11 mouse cellular contexts compared by ENCODE assay signal in genomic region chr13:47707961-47708609, GRCm38 (mm10).
DNase-seq lines count a peak whose midpoint lies in the region; ATAC-seq and TF ChIP-seq lines count a peak whose summit lies in the region.
"Had no signal": no experiment of that assay in that cellular context is flagged by ENCODE, and none has a peak within 500 bp of the region (broad histone marks: within the 10 kb centered on the region; RNA-seq: fewer than 3 reads in every experiment).

No protein-coding gene starts in this region.

- no peaks in the 10 kb centered on the region for H3K9me3 ChIP-seq in forebrain, embryonic 16.5 days (ENCODE audit: control insufficient read depth, low read length)
- H3K9me3 ChIP-seq in forebrain, embryonic 10.5 days = no peaks in the 10 kb centered on the region
- no peaks in the 10 kb centered on the region for H3K9me3 ChIP-seq in neural tube, embryonic 14.5 days (ENCODE audit: control insufficient read depth, low read length)
- H3K9me3 ChIP-seq: heart, embryonic 12.5 days had no signal

- H3K4me2 ChIP-seq in forebrain, embryonic 16.5 days (ENCODE audit: low read length) = peak overlapping the region; percentile 31
- H3K4me2 ChIP-seq in neural tube, embryonic 14.5 days (ENCODE audit: low read depth, low read length) = no peak overlapping the region
- H3K4me2 ChIP-seq: heart, embryonic 12.5 days had no signal

- DNase-seq in forebrain, embryonic 10.5 days (ENCODE audit: extremely low spot score, low spot score) = no peak
- DNase-seq in layer of hippocampus, adult 9-11 months = peak; percentile 49
- DNase-seq in spleen, postnatal 4 days (ENCODE audit: low spot score in 2 of 2) = no peak
- DNase-seq in thymus, postnatal 0 days (ENCODE audit: low spot score) = no peak
- DNase-seq in yolk sac, embryonic 10.5 days (ENCODE audit: low spot score) = no peak
- DNase-seq: kidney, postnatal 4 days; retina, postnatal 1 day had no signal

- H3K27me3 ChIP-seq in forebrain, embryonic 16.5 days (replicated peaks; ENCODE audit: control insufficient read depth, insufficient read depth, low read length) = no peaks in the 10 kb centered on the region; the same call in 1 of the 2 replicates
- H3K27me3 ChIP-seq in forebrain, embryonic 10.5 days (ENCODE audit: poor library complexity, severe bottlenecking) = no peaks in the 10 kb centered on the region
- H3K27me3 ChIP-seq in neural tube, embryonic 14.5 days (ENCODE audit: control insufficient read depth, insufficient read depth, low read length) = no peaks in the 10 kb centered on the region
- H3K27me3 ChIP-seq: heart, embryonic 12.5 days had no signal

- ATAC-seq in forebrain, embryonic 16.5 days = peak; percentile 62; the same call in 1 of the 2 replicates
- ATAC-seq in neural tube, embryonic 14.5 days (ENCODE audit: low read depth) = peak; percentile 51; the same call in 1 of the 2 replicates

- no peak for TF ChIP-seq POLR2A in cortical plate, adult 2 months (IDR thresholded peaks at IDR 0.05; ENCODE audit: extremely low read depth, insufficient read depth, low read length)

- no peak overlapping the region for H3K4me3 ChIP-seq in forebrain, embryonic 16.5 days (replicated peaks; ENCODE audit: low read length)
- no peak overlapping the region for H3K4me3 ChIP-seq in forebrain, embryonic 10.5 days
- no peak overlapping the region for H3K4me3 ChIP-seq in cortical plate, adult 2 months (ENCODE audit: insufficient read depth, low read length)
- H3K4me3 ChIP-seq in neural tube, embryonic 14.5 days (ENCODE audit: low read depth, low read length) = no peak overlapping the region
- H3K4me3 ChIP-seq: heart, embryonic 12.5 days had no signal

- TF ChIP-seq CTCF in cortical plate, adult 2 months (IDR thresholded peaks at IDR 0.05; ENCODE audit: extremely low read depth, insufficient read depth, low read length) = no peak

- no peaks in the 10 kb centered on the region for H3K4me1 ChIP-seq in forebrain, embryonic 16.5 days (replicated peaks; ENCODE audit: control insufficient read depth, insufficient read depth, low read length)
- H3K4me1 ChIP-seq in forebrain, embryonic 10.5 days = peaks cover 7% of the 10 kb centered on the region
- no peaks in the 10 kb centered on the region for H3K4me1 ChIP-seq in cortical plate, adult 2 months (ENCODE audit: control insufficient read depth, insufficient read depth, low read length)
- no peaks in the 10 kb centered on the region for H3K4me1 ChIP-seq in neural tube, embryonic 14.5 days (ENCODE audit: control insufficient read depth, insufficient read depth, low read length)
- H3K4me1 ChIP-seq: heart, embryonic 12.5 days had no signal

- no peak overlapping the region for H3K27ac ChIP-seq in forebrain, embryonic 16.5 days (ENCODE audit: low read length)
- H3K27ac ChIP-seq in forebrain, embryonic 10.5 days = no peak overlapping the region
- H3K27ac ChIP-seq in cortical plate, adult 2 months (ENCODE audit: insufficient read depth, low read length) = peak overlapping the region; percentile 54; the same call in 1 of the 2 replicates
- no peak overlapping the region for H3K27ac ChIP-seq in neural tube, embryonic 14.5 days (ENCODE audit: low read depth, low read length)

- H3K36me3 ChIP-seq in forebrain, embryonic 16.5 days (ENCODE audit: control insufficient read depth, insufficient read depth) = no peaks in the 10 kb centered on the region
- H3K36me3 ChIP-seq in forebrain, embryonic 10.5 days (replicated peaks) = no peaks in the 10 kb centered on the region
- H3K36me3 ChIP-seq in neural tube, embryonic 14.5 days (ENCODE audit: control insufficient read depth, insufficient read depth, low read length) = no peaks in the 10 kb centered on the region
- H3K36me3 ChIP-seq: heart, embryonic 12.5 days had no signal

- H3K9ac ChIP-seq in forebrain, embryonic 16.5 days (replicated peaks; ENCODE audit: low read depth, low read length) = no peak overlapping the region
- no peak overlapping the region for H3K9ac ChIP-seq in neural tube, embryonic 14.5 days (replicated peaks; ENCODE audit: low read depth, low read length)
- H3K9ac ChIP-seq: heart, embryonic 12.5 days had no signal

- WGBS in forebrain, embryonic 16.5 days = 34% methylated on average over 18 of the region's 18 CpGs
- WGBS in forebrain, embryonic 10.5 days = 81% methylated on average over 18 of the region's 18 CpGs
- 49% methylated on average over 18 of the region's 18 CpGs for WGBS in neural tube, embryonic 14.5 days
